Mouse (Mus musculus): ENCODE measurements around the gene Gramd4.
"Not testable (repeated sequence)": the region's sequence is repeated elsewhere in the genome, so short reads cannot be mapped to it uniquely, and the experiment has no call there.

Gene Gramd4

DNA sequence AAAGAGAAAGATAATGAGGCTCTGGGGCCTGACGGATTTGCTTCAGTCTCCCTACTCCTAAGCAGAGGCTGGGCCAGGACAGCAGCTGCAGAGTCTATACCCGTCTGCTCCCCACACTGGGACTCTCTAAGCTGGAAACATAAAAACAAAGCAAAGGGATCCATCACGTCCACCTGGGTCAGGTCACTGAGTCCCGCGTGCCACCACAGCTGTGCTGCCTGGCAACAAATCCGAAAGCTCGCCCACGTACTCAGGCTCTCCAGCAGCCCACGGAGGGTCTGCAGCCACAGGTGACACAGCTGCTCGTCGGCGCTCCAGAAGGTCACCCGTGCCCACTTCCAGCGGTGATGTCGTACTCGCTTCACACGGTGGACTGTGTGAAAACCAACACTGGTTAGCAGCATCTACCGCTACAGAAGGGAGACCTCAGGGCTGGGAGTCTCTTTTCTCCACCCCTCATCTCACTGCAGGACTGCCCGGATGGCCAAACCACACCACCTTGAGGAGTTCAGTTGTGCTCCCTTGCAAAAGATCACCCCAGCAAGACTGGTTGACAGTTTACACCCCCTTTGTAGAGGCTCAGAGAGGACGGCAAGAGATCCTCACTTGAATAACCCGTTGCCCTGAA lies 107.3 kb downstream of the Gramd4 start:
- no peak for DNase-seq (ENCODE audit: low read depth, low spot score)

DNA sequence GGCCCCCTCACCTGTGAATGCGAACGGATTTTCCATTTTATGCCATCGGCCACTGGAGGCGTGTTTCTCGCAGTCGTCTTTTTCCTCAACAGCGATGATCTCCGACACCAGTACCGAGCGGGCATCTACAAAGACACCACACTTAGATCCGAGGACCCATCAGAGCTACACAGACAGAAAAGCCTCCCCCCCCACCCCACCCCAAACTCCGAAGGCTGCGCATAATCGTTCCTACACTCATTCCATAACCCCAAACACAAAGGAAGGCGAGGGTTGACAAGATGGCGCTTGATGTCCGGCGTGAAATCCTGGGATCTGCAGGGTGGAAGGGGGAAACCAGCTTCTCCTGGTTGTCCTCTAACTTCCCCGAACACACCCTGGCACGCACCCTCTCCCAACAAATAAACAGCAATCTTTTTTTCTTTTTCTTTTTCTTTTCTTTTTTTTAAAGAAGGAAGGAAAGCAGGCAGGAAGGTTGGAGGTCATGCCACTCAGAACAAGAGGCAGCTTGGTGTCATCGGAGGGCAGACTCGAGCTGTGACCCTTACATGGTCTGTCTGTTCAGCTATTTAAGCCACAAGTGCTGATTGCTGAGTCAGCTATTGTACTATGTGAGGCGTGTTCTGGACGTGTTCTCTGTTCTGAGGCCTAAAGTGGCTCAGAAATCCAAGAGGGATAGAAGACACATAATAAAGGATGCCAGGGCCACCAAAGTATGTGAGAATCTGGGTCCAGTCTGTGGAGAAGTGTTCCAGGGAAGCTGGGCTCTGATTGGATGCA lies 108.5 kb downstream of the Gramd4 start:
- no peak for DNase-seq (ENCODE audit: low read depth, low spot score)

DNA sequence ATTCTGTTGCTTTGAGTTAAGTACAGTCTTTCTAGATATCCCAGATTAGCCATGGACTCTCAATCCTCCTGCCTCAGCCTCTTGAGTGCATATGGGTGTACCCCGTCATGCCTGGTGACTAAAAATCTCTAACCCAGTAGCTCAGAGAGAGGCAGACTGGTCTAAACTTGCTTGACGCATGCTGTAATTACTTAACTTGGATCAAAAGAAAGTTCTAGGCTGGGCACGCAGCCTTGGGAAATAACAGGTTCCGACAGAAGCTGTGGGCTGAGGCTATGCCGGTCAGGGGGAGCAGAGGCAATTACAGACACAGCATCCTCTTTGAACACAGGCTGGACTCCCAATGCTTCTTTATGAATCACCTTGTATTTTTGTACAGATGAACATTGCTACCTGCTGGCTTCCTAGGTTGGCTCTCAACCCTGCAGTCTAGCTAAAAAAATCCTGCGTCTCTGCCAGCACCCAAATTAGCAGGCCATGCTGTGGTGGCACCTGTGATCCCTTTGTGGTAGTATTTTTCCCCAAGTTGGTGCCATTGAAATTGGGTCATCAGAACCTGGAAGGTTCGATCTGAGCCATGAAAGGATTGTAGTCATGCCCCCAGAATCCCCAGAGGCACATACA lies 109.6 kb downstream of the Gramd4 start:
- no peak for DNase-seq (ENCODE audit: low read depth, low spot score)

DNA sequence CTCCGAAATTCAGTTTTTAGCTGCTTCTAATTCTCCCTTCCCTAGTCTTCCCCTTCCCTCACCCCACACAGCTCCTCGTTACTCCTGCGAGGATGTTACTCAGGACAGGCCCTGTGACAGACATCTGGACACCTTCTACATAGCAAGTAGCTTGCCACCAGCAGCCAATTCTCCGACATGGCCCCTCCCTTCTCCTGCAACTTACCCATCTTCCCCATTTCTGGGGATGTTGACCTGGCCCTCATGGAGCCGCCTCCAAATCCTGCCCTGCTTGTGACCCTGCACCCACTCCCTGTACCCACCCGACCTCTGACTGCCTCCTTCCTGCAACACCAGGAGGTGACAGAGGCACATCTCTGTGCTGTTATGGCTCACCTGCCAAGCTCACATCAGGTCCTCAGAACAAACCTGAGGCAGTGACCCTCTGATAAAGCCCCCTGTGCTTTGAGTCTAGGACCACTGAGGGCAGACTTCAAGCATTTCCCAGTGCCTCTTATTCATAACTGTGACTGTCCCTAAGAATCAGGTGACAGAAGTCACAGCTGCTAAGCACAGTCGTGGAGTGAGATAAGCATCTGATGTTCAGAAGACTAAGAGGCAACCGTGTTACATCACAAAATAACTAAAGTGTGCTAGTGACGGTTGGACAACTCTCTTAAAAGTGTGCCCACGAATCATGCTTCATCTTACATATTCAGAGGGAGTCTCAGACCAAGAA lies 110.5 kb downstream of the Gramd4 start:
- no peak for DNase-seq (ENCODE audit: low read depth, low spot score)

DNA sequence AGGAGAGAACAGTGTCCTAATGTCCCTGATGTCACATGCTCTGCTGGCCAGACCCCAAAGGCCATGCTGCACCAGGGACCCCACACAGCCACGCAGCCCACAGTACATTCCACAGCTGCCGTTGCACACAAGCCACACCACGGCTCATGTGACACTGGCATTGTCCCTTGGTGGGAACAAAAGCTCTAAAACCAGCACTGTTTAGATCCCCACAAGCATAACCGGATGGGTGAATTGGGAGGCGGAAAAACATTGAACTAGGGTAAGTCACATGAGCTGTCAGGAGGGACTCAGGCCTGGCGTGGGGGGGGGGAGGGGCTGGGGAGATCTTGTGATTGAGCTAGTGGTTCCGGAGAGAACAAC lies 111.0 kb downstream of the Gramd4 start:
- no peak for DNase-seq (ENCODE audit: low read depth, low spot score)

DNA sequence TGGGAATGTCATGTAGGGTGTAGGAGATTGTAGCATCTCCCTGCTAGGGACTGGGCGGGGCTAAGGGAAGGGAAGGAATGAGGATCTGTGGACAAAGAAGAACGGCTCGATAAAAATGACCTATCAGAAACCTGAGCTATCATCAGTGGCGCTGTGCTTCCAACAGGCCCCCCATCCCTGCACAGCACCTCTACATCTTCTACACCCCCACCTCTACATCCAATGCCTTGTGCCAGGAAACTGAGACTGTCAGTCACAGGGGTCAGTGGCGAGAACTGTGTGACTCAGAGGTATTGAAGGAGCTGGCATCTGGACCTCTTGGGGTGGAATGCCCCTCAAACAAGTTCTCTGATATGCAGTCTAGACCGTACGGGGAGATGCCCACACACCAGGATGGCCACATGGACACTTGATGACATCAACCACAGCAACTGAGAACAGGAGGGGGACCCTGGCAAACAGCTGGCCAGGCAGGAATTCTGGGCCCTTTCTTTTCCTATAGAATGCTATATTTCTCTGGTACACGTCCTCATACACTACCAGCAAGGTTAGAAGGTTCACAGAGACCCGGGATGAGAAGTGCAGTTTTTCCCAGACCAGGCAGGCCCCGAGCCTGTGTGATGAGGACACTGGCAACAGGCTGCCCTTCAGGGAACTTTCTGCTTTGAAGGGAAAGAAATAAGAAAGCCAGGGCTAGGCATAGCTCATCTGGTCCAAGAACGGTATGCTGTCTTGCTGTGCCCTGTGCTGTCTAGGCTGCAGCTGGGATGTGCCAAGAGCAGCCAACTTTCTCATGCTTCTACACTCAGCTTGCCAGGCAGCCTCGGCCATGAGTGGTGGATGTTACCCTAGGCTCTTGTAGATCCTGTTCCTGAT lies 111.7 kb downstream of the Gramd4 start:
- no peak for DNase-seq (ENCODE audit: low read depth, low spot score)

DNA sequence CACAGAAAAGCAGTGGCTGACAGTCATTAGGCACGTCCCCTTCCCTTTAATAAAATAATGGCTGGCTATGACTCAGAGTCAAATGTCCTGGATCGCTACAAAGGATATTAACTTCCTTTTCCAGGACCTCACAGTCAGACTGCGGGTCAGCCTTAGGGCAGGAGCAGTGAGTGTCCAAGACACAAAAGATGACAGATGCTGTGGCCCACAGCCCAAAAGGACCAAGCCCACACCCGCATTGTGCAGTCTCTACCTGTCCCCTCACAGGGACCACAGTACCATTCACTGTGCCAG lies 112.3 kb downstream of the Gramd4 start:
- DNase-seq (ENCODE audit: low read depth, low spot score), result no peak

DNA sequence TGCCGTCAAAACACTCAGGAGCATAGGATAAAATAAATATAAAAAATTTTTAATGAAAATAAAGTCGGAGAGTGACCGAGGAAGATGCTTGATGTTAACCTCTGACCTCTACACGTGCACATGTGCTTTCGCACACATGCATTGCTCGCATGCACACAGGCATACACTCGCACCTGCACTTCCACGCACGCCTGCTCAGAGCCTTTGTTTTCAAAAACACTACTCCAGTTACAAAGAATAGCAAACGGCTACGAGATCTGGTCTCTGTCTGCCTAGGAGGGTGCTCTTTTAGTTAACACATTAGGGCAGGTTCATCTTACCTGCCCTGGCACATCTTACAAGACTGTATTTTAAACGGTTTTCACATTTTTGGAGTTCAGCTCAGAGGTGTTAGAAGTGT lies 113.8 kb downstream of the Gramd4 start:
- DNase-seq (ENCODE audit: low read depth, low spot score), result no peak

DNA sequence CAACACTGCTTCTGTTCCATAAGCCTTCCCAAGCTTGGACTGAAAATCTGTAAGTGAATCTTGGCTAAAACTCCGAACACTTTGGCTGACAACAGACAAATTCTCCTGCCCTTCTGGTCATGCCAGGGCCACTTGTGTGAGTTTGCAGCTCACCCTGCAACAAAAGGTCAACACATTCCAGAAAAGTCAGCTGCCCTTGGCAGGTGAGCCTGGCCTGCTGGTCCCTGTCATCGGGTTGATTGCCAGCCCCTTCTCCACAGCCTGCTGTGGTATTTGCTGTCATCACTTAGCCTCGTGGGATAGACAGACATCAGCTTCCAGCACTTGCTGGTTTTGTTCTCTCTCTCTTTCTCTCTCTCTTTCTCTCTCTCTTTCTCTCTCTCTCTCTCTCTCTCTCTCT lies 114.6 kb downstream of the Gramd4 start:
- DNase-seq (ENCODE audit: low read depth, low spot score), result no peak

DNA sequence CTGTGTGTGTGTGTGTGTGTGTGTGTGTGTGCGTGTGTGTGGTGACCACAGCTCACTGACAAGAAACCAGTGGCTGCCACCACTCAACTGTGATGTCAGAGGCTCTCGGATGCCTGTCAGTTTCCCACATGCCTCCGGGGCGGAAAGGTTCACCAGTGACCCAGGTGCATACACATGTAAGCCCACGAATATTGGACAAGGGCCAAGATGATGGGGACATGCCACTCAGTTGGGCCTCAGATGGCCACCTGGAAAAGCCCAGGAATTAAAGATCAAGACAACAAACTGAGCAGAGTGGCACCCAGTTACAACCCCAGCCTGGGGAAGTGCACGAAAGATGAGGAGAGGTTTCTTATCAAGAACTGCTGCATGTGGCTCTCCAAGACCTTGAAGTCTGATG lies 115.0 kb downstream of the Gramd4 start:
- no peak for DNase-seq (ENCODE audit: low read depth, low spot score)

DNA sequence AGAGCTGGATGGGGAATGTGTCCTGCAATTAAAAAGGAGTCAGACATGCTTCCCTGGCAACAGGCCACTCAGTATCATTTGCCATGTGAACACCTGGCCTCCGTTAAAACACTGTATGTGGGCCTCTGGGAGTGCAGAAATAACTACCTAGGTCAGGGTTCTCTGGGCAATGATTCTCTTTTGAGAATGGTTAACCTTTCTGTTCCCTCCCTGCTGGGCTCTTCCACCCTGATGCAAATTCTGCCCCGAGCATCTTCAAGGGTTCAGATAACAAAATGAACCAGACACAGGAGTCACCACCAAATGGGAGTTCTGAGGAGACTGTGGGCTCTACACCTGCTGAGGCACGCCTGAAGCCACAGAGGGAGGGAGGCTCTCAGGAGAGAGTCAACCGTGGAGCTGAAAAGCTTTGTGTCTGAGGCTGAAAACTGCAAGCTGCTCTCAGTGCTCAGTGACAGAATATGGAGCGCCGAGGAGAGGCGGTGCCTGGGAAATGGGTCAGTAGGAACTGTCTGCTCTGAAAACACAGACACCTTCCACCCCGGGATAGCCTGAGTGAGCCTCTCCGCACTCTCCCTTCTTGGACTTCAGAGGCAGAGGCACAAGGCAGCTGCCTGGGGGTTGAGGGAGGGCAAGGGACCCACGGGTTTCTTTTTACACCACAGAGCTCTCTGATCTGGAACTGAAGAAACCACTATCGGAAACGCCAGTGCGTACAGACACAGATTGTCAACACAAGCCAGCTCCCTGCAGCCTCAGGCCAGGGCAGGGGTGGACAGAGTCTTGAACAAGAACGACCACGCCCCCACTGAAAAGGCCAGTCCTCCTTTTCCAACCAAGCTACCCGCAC lies 115.9 kb downstream of the Gramd4 start:
- no peak for DNase-seq (ENCODE audit: low read depth, low spot score)

DNA sequence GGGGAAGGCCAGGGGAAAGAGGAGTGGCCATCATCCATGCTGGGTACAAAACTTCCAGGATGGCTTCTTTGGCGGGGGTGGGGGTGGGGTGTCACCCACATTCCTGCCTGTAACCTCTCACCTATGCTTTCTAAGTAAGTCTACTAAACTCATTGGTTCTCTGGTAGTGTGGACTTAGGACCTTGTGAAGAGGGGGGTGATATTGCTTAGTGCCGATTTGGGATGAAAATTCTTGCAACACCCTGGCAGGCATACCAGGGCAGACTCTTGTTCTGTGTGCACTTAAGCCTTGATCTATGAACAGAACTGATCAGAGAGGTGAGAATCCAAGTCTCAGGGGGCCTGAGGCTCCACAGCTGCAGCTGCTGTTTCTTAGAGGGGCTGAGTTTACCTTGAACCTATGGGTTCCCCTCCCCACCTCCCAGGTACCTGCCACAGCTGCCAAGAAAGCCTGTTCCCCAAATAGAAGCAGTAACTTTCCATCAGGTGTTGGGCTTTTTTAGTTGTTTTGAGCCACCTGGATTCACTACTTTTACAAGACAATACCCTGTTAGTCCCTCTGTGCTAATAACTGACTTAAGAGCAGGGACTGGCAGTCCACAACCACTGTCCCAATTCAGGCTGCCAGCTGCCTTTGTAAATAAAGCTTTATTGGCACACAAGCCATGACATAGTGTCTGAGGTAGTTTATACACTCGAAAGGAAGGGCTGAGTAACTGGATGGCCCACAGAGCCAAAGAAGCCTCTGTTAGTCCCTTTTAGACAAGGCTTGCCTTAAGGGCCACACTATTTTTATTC lies 118.0 kb downstream of the Gramd4 start:
- no peak for DNase-seq (ENCODE audit: low read depth, low spot score)

DNA sequence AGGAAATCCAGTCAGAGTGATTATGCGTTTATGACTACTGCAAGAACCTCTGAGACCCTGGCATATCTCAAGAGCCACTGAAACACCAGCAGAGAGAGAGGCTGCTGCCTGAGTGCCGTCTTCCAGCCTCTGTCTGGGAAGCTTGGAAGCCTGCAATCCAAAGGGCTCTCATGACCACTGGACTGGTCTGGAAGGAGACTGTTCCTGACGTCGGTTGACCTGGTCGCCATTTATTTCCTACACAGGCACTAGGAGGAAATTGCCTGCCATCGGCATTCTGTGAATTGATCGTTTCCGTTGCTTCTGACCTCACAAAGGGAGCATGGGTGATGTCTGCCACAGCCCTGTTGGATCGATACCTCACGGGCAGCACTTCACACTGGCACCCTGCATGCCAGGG lies 118.7 kb downstream of the Gramd4 start:
- no peak for DNase-seq (ENCODE audit: low read depth, low spot score)

DNA sequence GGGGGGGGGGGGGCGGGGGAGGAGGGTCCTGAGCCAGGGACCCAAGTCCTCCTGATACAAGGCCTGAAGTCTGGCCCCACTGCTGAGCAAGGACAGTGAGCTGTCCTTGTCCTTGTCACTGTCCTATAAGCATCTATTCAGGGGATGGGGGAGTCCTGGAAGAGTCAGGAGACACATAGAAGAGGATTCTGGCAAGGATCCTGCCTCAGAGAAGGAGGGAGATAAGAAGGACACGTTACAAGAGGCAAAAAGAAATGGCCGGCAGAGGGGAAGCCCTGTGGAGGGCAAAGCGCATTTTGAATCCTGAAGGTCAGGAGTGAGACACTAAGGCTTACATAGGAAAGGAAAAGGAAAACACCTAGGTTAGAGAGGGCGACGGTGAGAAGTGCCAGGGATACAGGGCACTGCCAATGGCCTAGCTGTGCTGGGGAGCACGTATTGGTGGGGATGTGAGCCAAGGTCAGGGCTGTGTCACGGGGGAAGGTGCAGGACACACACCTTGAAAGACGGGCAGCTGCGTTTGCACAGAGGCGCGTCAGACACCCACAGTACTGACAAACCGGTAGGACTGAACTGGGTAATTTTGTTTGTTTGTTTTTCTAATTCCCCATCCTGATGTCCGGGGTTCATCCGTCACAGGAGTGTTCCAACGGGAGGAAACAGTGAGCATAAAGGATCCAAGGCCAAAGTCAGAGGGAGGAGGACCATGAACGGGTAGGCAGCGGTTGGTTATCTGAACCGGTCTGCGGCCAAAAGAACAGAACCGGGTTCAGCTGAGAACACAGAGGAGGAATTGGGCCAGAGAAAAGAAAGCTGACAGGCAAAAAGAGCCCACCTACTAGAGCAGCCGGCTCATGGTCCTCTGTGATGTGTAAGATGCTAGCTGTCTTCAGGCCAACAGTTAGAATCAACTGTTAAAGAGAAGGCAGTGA lies 119.5 kb downstream of the Gramd4 start:
- no peak for DNase-seq (ENCODE audit: low read depth, low spot score)

DNA sequence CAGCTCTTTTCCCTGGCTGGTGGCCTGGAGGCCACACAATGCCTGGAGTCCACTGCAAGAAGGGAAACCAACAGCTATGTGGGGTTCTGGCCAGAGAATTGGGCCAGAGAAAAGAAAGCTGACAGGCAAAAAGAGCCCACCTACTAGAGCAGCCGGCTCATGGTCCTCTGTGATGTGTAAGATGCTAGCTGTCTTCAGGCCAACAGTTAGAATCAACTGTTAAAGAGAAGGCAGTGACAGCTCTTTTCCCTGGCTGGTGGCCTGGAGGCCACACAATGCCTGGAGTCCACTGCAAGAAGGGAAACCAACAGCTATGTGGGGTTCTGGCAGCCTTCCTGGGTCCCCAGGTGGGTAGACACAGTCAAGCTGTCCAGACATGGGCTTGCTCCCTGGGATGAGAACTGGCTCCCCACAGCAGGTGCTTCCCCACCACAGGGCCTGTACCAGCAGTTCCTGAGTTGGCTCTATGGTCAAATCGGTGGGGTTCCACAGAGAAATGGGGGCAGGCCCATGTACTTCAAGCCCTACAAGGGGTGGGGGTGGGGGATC lies 120.3 kb downstream of the Gramd4 start:
- not testable (repeated sequence) for DNase-seq (ENCODE audit: low read depth, low spot score)

DNA sequence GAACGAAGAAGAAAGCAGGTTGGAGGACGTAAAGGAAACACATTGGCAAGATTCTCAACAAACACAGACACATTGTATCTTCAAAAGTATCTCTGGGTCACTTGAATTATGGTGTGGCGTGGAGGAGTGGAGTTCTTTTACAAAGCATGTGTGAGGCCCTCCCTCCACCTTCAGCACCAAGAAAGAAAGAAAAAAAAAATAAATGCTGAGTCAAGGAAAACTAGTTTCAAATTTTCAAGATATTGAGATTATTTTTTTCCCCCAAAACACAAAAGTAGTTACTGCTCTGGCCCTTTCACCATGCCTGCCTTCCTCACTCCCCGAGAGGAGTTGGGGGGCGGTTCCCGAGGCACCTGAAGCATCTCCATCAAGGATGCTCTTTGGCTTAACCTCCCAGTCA lies 121.1 kb downstream of the Gramd4 start:
- no peak for DNase-seq (ENCODE audit: low read depth, low spot score)

DNA sequence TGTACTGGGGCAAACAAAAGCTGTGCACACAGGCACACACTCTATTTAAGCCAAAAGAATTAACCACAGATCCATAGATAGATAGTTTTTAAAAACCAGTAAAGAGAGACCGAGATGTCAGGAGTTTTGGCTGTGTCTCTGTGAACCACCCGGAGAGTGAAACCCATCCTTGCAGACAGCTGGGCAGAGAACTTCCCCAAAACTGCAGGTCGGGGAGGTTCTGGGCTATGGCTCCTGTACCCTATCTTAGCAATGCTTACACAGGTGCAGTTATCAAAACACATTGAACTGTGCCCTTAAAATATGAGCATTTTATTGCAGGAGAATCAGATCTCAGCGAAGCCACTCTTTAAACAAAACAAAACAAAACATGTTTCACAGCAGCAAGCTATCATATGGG lies 122.9 kb downstream of the Gramd4 start:
- DNase-seq (ENCODE audit: low read depth, low spot score), result no peak

DNA sequence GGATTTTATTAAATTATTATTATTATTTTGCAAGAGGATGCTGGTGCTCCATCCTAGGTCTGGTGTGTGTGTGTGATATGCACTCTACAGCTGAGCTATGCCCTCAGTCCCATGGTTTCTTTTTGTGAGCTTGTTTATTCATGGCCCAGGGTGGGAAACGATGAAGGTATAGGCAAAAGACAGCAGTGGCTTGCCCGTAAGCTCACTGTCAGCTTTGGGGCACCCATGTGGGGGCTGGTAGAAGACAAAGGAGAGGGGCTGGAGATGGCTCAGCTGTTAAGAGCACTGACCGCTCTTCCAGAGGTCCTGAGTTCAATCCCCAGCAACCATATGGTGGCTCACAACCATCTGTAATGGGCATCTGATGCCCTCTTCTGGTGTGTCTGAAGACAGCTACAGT lies 123.8 kb downstream of the Gramd4 start:
- not testable (repeated sequence) for DNase-seq (ENCODE audit: low read depth, low spot score)

All from retina, postnatal 7 days (tissue).